Mouse (Mus musculus): ENCODE results near the gene Umad1. TPM values are rescaled to one million over a fixed set of nuclear protein-coding genes. Genes with fewer than 3 reads are reported as not detected.
A peak's percentile ranks its signal among the peaks of the same experiment; 100 is the strongest.

Umad1 gene
- polyA plus RNA-seq, 1 experiment from 2014 or later, result 22.0 TPM

DNA sequence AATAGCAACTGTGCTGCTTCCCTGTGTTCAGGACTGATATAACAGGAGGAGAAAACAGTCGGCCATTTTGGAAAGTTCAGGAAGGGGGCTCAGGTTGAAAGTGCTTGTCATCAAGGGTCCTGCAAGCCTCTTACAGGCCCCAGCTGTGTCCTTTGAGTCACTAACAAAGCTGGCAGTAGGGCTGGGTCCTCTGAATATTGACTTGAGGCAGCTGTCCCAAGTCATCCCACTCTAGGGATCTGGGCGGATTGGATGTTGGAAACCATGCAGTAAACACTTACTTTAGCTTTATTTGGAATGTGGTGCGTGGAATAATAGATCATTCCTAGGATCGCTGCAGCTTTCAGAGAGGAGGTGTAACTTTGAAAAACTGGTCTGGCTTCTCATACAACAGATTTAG lies 215.7 kb downstream of the Umad1 start:
- Histone ChIP-seq H3K9me3 (replicated peaks) (no peaks in the 10 kb centered on the region), H3K27me3 (ENCODE audit: low read depth, poor library complexity, severe bottlenecking) (peaks cover 8% of the 10 kb centered on the region; the same call in 1 of the 2 replicates), H3K4me1 (peaks cover 13% of the 10 kb centered on the region), H3K36me3 (no peaks in the 10 kb centered on the region), H3K27ac (replicated peaks) (no peak overlapping the region), H3K4me3 (no peak overlapping the region)
- DNase-seq (ENCODE audit: low spot score), result no peak
- WGBS, result 85% methylated on average over 4 of the region's 4 CpGs

DNA sequence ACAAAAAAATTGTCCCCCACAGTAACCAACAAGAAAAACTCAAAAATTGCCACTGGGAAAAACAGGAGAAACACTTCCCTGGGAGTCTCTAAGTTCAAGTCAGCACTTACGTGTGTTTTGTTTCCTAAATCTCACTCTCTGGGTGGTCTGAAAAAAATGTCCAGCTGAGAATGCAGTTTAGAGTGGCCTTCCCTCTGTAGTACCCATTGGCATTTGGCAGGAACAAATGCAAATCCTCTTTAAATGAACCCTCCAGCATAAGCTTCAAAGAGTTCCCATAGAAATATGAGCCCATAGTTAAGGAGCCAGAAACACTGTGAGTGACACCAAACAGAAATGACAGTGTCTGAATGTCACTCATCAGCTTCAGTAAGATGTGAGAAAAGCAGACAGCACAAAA lies 220.1 kb downstream of the Umad1 start:
- WGBS, result 17% methylated on average over 1 of the region's 1 CpGs
- no peak for DNase-seq (ENCODE audit: low spot score)
- H3K4me1 ChIP-seq, result peaks cover 14% of the 10 kb centered on the region
- no peaks in the 10 kb centered on the region for H3K36me3 ChIP-seq
- H3K4me3 ChIP-seq, result no peak overlapping the region
- H3K27ac ChIP-seq (replicated peaks), result no peak overlapping the region
- 0 out of 2 replicates have a peak, but pooled peaks cover 3% of the 10 kb centered on the region for H3K27me3 ChIP-seq (ENCODE audit: low read depth, poor library complexity, severe bottlenecking)
- no peaks in the 10 kb centered on the region for H3K9me3 ChIP-seq (replicated peaks)

DNA sequence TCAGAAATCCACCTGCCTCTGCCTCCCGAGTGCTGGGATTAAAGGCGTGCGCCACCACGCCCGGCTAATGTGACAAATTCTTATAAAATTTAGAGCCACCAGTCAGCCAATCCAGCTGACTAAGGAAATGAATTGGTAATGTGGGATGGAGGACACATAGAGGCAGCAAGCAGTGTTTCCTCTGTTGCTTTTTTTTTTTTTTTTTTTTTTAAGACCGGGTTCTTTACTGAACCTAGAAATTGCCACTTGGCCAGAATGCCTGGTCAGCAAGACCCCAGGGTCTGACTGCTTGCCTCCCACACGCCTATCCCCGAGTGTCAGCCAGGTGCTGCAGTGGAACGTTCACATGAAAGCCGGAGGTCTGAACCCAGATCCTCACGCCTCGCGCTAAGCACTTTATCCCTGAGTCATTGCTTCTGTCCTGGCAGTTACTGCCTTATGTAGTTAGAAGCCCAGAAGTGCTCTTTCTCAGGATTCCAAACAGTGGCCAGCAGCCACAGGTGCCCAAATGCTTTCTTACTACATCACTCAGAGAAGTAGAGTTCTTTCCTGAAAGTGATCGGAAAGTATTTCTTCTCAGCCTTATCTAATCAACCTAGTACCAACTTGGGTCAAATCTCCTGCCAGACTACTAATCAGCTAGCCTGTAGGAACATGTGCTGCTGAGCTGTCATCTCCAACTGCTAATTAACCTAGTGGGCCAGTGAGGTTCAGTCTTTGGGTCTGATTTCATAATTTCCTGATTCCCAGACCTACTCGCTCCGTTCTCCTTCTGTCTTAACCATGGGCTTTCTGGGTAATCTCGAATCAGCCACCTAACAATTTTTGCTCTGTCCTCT lies 225.6 kb downstream of the Umad1 start:
- no peaks in the 10 kb centered on the region for H3K27me3 ChIP-seq (ENCODE audit: low read depth, poor library complexity, severe bottlenecking)
- no peak overlapping the region for H3K27ac ChIP-seq (replicated peaks)
- no peaks in the 10 kb centered on the region for H3K9me3 ChIP-seq (replicated peaks)
- no peak overlapping the region for H3K4me3 ChIP-seq
- peaks cover 25% of the 10 kb centered on the region for H3K4me1 ChIP-seq
- DNase-seq (ENCODE audit: low spot score), result no peak
- H3K36me3 ChIP-seq, result no peaks in the 10 kb centered on the region
- WGBS, result 93% methylated on average over 17 of the region's 17 CpGs

DNA sequence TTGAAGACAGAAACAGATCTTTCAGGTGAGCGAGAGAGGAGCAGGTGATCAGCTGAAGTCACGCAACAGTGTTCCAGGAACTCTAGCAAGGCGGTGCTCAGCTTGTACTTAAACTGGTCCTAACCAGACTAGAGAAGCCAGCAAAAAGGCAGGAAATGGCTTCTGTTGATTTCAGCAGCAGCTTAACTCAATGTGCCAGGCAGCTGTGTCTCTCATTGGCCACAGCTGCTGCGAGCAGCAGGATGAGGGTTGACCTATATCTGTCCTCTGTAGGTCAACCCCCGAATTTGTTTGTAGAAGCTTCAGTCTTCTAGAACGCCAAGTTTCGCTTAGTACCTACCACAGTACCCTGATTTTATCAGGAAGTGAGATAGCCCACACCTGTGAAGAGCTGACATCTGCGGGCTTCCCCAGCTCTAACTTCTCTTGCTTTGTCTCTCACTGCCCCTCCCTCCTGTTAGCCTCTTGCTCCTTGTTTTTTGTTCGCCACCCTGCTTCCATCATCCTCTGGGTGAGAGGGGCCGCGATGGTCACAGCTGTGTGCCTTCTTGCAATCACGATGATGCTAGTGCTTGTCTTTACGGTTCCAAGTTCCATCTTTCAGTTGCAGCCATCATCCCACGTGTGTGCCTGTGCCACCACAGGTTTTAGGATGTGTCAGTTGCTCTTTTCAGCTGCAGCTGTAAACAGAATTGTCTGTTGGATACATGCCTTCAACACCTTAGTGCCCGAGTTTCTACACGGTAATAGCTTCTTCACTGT lies 226.5 kb downstream of the Umad1 start:
- no peaks in the 10 kb centered on the region for H3K27me3 ChIP-seq (ENCODE audit: low read depth, poor library complexity, severe bottlenecking)
- no peak overlapping the region; the same call in 1 of the 2 replicates for H3K27ac ChIP-seq (replicated peaks)
- DNase-seq (ENCODE audit: low spot score), result no peak
- no peaks in the 10 kb centered on the region for H3K9me3 ChIP-seq (replicated peaks)
- no peaks in the 10 kb centered on the region for H3K36me3 ChIP-seq
- WGBS, result 87% methylated on average over 16 of the region's 16 CpGs
- peaks cover 22% of the 10 kb centered on the region for H3K4me1 ChIP-seq
- no peak overlapping the region for H3K4me3 ChIP-seq

DNA sequence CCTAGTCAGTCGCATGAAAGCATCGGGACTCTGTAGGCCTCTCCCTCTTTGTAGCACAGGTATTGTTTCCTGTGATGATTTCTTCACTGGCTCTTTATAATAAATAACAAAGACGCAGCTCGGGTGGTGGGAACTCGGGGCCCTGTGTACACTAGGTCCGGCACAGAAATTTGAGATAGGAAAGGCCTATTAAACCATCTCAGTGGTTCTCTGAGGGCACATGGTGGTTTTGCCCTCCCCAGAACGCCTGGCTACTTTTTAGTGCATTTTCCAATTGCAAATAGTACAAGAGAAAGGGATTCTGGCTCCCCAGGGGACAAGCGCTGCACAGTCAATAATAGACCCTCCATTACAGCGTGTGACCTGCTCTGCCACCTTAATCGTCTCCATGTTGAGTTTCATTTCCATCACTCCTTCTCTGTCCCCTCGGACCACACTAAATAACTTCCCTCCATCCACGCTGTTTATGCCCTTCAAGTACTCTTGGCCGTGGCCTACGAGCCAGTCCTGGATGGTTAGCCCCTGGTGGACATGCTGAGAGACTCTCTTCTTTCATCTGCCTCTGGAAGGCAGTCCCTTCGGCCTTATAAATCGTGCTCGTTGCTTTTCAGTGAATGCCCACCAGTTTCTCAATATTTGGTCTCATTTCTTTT lies 227.4 kb downstream of the Umad1 start:
- Histone ChIP-seq H3K36me3 (no peaks in the 10 kb centered on the region), H3K4me3 (no peak overlapping the region), H3K27ac (replicated peaks) (peak overlapping the region; percentile 49; the same call in 1 of the 2 replicates), H3K27me3 (ENCODE audit: low read depth, poor library complexity, severe bottlenecking) (no peaks in the 10 kb centered on the region), H3K4me1 (peaks cover 22% of the 10 kb centered on the region), H3K9me3 (replicated peaks) (no peaks in the 10 kb centered on the region)
- 88% methylated on average over 17 of the region's 17 CpGs for WGBS
- DNase-seq (ENCODE audit: low spot score), result no peak

DNA sequence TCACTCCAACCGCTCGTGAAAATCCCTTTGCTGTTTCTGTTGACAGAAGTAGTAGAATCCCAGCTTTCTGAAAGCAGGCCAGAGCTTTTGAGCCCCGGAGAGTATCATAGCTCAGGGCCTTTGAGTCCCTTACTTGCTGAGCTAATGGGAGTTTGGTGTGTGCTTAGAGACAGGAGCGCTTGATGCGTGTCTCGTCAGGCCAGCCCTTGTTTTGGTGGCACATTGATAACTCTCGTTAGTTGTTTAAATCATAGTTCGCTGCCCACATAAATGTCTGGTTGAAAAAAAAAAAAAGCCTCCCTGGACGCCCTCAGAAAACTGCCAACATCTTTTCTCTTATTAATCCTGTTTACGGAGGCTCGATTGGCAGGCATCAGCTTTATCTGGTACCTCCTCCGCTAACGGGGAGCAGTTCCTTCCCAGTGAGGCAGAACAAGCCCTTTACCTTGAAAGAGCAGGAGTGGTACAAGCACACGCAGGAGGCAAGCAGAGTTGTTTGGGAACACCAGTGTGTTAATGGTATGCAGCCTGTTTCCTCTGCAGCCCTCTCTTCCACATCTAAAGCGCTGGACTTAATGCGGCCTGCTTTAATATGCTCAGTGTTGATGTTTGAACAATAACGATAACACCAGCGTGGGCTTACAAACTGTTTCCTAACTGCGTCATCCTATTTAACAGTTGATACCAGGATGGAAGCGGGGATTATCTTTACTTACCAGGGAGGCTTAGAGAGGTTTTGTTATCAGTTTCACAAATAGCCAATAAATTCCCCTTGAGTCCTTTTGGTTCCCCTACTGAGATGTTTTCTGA lies 228.2 kb downstream of the Umad1 start:
- Histone ChIP-seq H3K4me1 (peaks cover 22% of the 10 kb centered on the region), H3K36me3 (no peaks in the 10 kb centered on the region), H3K27ac (replicated peaks) (peak overlapping the region; percentile 49; the same call in 1 of the 2 replicates), H3K9me3 (replicated peaks) (no peaks in the 10 kb centered on the region), H3K27me3 (ENCODE audit: low read depth, poor library complexity, severe bottlenecking) (no peaks in the 10 kb centered on the region), H3K4me3 (no peak overlapping the region)
- DNase-seq (ENCODE audit: low spot score), result no peak
- 47% methylated on average over 20 of the region's 20 CpGs for WGBS

DNA sequence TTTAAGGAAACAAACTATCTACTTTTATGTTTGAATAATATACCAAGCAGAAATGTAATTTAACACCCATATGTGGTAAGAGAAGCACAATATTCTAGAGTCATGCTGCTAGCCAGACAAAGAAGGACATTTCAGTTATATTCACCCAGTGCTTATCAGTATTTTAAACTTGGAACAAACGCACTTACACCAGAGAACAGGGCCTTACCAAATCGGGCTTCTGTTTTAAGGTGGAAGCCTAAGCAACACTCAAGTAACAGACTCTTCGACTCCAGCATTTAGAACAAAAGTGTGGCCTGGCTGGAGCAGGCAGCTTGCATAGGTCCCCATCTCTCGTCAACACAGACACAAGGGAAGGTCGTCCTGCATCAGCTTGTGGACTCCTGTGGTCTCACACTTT lies 229.2 kb downstream of the Umad1 start:
- WGBS, result 67% methylated on average over 5 of the region's 5 CpGs

DNA sequence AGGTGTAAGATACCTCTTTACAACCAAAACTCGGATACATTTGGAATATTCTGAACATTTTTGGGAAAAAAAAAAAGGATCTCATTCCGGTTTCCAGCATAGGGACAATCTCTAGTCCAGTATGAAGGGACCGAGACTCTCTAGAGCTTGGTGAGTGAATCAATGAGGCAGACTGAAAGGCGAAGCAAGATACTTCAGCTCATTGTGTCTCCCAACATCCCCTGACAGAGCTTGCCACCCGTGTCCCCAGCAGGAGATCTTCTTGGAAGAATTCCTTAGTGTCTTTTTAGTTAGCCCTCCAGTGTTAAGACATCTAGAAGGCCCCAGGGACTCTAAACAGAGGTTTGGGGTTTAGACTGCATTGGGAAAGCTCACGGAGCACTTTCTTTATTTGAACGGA lies 230.2 kb downstream of the Umad1 start:
- no peaks in the 10 kb centered on the region for H3K9me3 ChIP-seq (replicated peaks)
- H3K36me3 ChIP-seq, result no peaks in the 10 kb centered on the region
- no peaks in the 10 kb centered on the region for H3K27me3 ChIP-seq (ENCODE audit: low read depth, poor library complexity, severe bottlenecking)
- no peak overlapping the region for H3K27ac ChIP-seq (replicated peaks)
- no peak overlapping the region for H3K4me3 ChIP-seq
- 72% methylated on average over 7 of the region's 7 CpGs for WGBS
- DNase-seq (ENCODE audit: low spot score), result no peak
- H3K4me1 ChIP-seq, result peaks cover 22% of the 10 kb centered on the region

More for the DNA sequence above, 229.2 kb downstream of the Umad1 start:
- H3K4me1 ChIP-seq, result peaks cover 22% of the 10 kb centered on the region
- no peaks in the 10 kb centered on the region for H3K27me3 ChIP-seq (ENCODE audit: low read depth, poor library complexity, severe bottlenecking)
- no peaks in the 10 kb centered on the region for H3K36me3 ChIP-seq
- H3K4me3 ChIP-seq, result no peak overlapping the region
- no peaks in the 10 kb centered on the region for H3K9me3 ChIP-seq (replicated peaks)
- H3K27ac ChIP-seq (replicated peaks), result no peak overlapping the region
- DNase-seq (ENCODE audit: low spot score), result no peak

DNA sequence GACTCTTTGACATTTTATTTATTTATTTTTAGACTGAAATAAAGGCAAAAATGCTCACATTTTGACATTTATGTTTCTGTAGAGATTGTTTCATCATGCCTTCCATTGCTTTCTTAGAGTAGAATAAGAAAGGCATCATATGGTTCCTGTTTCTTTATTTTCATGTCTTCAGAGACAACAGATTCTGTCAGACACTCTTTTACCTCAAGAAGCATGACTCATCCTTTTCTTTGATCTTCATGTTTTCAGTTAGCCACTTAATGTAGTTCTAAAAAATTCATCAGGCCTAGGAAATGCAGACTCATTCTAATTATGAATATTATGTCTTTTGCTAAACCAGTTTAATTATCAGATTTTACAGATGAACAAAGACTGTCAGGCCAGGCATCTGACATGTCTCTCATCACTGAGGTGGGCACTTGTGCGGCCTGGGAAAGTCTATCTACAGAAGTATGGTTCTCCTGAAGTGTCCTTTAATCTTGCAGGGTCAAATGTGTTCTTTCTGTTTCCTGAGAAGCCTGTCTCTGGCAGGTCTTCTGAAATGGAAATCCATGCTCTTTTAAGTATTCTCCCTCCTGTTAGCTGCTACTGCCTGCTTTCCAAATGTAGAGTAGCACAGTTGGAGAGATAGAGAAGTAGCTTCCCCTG lies 231.0 kb downstream of the Umad1 start:
- no peak overlapping the region for H3K27ac ChIP-seq (replicated peaks)
- no peaks in the 10 kb centered on the region for H3K27me3 ChIP-seq (ENCODE audit: low read depth, poor library complexity, severe bottlenecking)
- H3K36me3 ChIP-seq, result no peaks in the 10 kb centered on the region
- H3K4me3 ChIP-seq, result no peak overlapping the region
- WGBS, result 87% methylated on average over 1 of the region's 1 CpGs
- no peak for DNase-seq (ENCODE audit: low spot score)
- H3K9me3 ChIP-seq (replicated peaks), result no peaks in the 10 kb centered on the region
- H3K4me1 ChIP-seq, result peaks cover 22% of the 10 kb centered on the region

DNA sequence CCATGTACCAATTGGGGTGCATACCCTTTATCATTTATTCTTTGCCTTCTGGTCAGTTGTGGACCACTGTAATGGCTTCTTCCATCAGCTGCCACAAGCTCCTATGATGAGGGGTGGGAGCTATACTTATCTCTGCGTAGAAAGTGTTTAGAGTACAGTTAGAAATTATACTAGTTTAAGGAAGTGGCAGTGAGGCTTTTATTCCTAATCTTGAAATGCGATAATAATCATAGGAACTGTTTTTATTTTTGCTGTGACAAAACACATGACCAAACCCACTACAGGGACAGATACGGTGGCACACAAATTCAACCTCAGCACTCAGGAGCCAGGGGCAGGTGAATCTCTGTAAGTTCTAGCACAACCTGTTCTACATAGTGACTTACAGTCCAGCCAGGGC lies 233.2 kb downstream of the Umad1 start:
- Histone ChIP-seq H3K27me3 (ENCODE audit: low read depth, poor library complexity, severe bottlenecking) (no peaks in the 10 kb centered on the region), H3K36me3 (no peaks in the 10 kb centered on the region), H3K4me3 (no peak overlapping the region), H3K4me1 (peaks cover 6% of the 10 kb centered on the region), H3K27ac (replicated peaks) (no peak overlapping the region), H3K9me3 (replicated peaks) (no peaks in the 10 kb centered on the region)
- no peak for DNase-seq (ENCODE audit: low spot score)
- 92% methylated on average over 3 of the region's 3 CpGs for WGBS

DNA sequence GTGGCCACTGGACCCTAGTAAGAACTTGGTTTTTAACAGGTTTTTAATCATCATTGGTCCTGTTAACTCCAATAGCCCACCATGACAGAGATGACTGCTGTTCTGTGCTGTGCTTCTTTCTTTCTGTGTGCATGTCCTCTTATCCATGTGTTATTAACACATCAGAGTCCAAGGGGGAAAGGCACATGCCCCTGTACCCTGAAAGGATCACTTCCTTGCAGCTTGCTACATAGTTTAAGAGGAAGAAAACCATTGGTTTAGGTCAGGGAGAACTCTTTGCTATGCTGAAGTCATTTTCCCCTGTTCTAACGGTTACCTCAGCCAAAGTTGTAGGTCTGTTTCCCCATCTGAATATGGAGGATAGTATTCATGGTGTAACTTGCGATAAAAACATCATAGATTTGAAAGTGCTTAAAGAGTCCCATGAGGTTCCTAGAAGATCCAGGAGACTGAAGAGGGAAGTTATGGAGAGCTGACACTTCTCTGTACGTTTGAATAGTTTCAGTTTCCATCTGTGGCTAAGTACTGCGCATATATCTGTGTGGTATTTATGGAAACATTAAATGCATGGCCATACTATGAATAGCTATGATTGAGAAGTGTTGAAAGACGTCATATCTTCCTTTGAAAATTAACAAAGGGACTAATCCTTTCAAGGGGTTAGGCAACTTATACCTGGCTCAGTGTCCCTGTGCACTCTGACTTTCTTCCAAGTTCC lies 236.2 kb downstream of the Umad1 start:
- Histone ChIP-seq H3K27me3 (ENCODE audit: low read depth, poor library complexity, severe bottlenecking) (no peaks in the 10 kb centered on the region), H3K4me3 (no peak overlapping the region), H3K36me3 (no peaks in the 10 kb centered on the region), H3K27ac (replicated peaks) (no peak overlapping the region), H3K4me1 (no peaks in the 10 kb centered on the region), H3K9me3 (replicated peaks) (no peaks in the 10 kb centered on the region)
- no peak for DNase-seq (ENCODE audit: low spot score)
- 91% methylated on average over 5 of the region's 5 CpGs for WGBS
